Mouse (Mus musculus): ENCODE results near the gene Mapt. TPM values are rescaled to one million over a fixed set of nuclear protein-coding genes. Genes with fewer than 3 reads are reported as not detected.
A peak's percentile ranks its signal among the peaks of the same experiment; 100 is the strongest.

Mapt gene
- polyA plus RNA-seq (2015; fragmentation: Nextera tagmentation; extraction: Ambion mirVana), result 14.4 and 17.0 TPM in 2 replicates

GRCm38 (mm10) chr11:104231041-104231911 lies at the start of gene Mapt:
Gene Mapt (plus strand): TSS chr11:104231390.
- Histone ChIP-seq H3K4me1 (replicated peaks) (peaks cover 21% of the 10 kb centered on the region), H3K9ac (peak within 1 kb of the TSS; percentile 72), H3K9me3 (no peaks in the 10 kb centered on the region), H3K27me3 (replicated peaks) (peaks cover 48% of the 10 kb centered on the region), H3K27ac (peak within 1 kb of the TSS; percentile 34; the same call in 1 of the 2 replicates), H3K36me3 (no peaks in the 10 kb centered on the region), H3K4me3 (replicated peaks) (peak within 1 kb of the TSS; percentile 63), H3K4me2 (replicated peaks) (peak within 1 kb of the TSS; percentile 99)
- ATAC-seq, result peak; percentile 97
- under 1% methylated on average over 74 of the region's 94 CpGs for WGBS

- no peak for ATAC-seq
- 79% methylated on average over 3 of the region's 3 CpGs for WGBS
- no peak overlapping the region for H3K27ac ChIP-seq
- H3K4me3 ChIP-seq (replicated peaks), result no peak overlapping the region
- H3K36me3 ChIP-seq, result no peaks in the 10 kb centered on the region
- no peaks in the 10 kb centered on the region for H3K27me3 ChIP-seq (replicated peaks)
- H3K4me2 ChIP-seq (replicated peaks), result no peak overlapping the region
- H3K9ac ChIP-seq, result no peak overlapping the region
- H3K4me1 ChIP-seq (replicated peaks), result no peaks in the 10 kb centered on the region
- H3K9me3 ChIP-seq, result no peaks in the 10 kb centered on the region
These were observed 49.0 kb upstream of the Mapt start for GRCm38 (mm10) chr11:104182141-104182540.

GRCm38 (mm10) chr11:104186135-104186836 lies 44.9 kb upstream of the Mapt start, which contains the start of gene Sppl2c:
Gene Sppl2c (plus strand): TSS chr11:104186327.
- no peak within 1 kb of the TSS for H3K27ac ChIP-seq
- H3K9ac ChIP-seq, result no peak within 1 kb of the TSS
- no peak for ATAC-seq
- WGBS, result 82% methylated on average over 13 of the region's 13 CpGs
- no peaks in the 10 kb centered on the region for H3K4me1 ChIP-seq (replicated peaks)
- H3K4me2 ChIP-seq (replicated peaks), result no peak within 1 kb of the TSS
- no peak within 1 kb of the TSS for H3K4me3 ChIP-seq (replicated peaks)
- no peaks in the 10 kb centered on the region for H3K27me3 ChIP-seq (replicated peaks)
- no peaks in the 10 kb centered on the region for H3K9me3 ChIP-seq
- no peaks in the 10 kb centered on the region for H3K36me3 ChIP-seq

GRCm38 (mm10) chr11:104186837-104187150 lies 44.4 kb upstream of the Mapt start:
- 92% methylated on average over 9 of the region's 9 CpGs for WGBS
- Histone ChIP-seq H3K27me3 (replicated peaks) (no peaks in the 10 kb centered on the region), H3K4me1 (replicated peaks) (no peaks in the 10 kb centered on the region), H3K4me3 (replicated peaks) (no peak overlapping the region), H3K4me2 (replicated peaks) (no peak overlapping the region), H3K9ac (no peak overlapping the region), H3K9me3 (no peaks in the 10 kb centered on the region), H3K36me3 (no peaks in the 10 kb centered on the region), H3K27ac (no peak overlapping the region)
- no peak for ATAC-seq

- Histone ChIP-seq H3K27me3 (replicated peaks) (no peaks in the 10 kb centered on the region), H3K4me1 (replicated peaks) (no peaks in the 10 kb centered on the region), H3K27ac (no peak overlapping the region), H3K4me2 (replicated peaks) (no peak overlapping the region), H3K4me3 (replicated peaks) (no peak overlapping the region), H3K9me3 (no peaks in the 10 kb centered on the region), H3K36me3 (no peaks in the 10 kb centered on the region), H3K9ac (no peak overlapping the region)
- ATAC-seq, result no peak
- WGBS, result 92% methylated on average over 10 of the region's 10 CpGs
These were observed 43.4 kb upstream of the Mapt start for GRCm38 (mm10) chr11:104187766-104188165.

GRCm38 (mm10) chr11:104190008-104190407 lies 41.2 kb upstream of the Mapt start:
- Histone ChIP-seq H3K36me3 (no peaks in the 10 kb centered on the region), H3K4me1 (replicated peaks) (no peaks in the 10 kb centered on the region), H3K4me3 (replicated peaks) (no peak overlapping the region), H3K27ac (no peak overlapping the region), H3K27me3 (replicated peaks) (no peaks in the 10 kb centered on the region), H3K9ac (no peak overlapping the region), H3K9me3 (no peaks in the 10 kb centered on the region), H3K4me2 (replicated peaks) (no peak overlapping the region)
- no peak for ATAC-seq
- 90% methylated on average over 2 of the region's 2 CpGs for WGBS

GRCm38 (mm10) chr11:104195382-104195781 lies 35.8 kb upstream of the Mapt start:
- Histone ChIP-seq H3K9ac (no peak overlapping the region), H3K4me1 (replicated peaks) (no peaks in the 10 kb centered on the region), H3K4me2 (replicated peaks) (no peak overlapping the region), H3K27me3 (replicated peaks) (0 out of 2 replicates have a peak, but pooled peaks cover 7% of the 10 kb centered on the region), H3K4me3 (replicated peaks) (no peak overlapping the region), H3K9me3 (no peaks in the 10 kb centered on the region), H3K36me3 (no peaks in the 10 kb centered on the region), H3K27ac (no peak overlapping the region)
- no peak for ATAC-seq
- 73% methylated on average over 11 of the region's 11 CpGs for WGBS

GRCm38 (mm10) chr11:104195791-104196190 lies 35.4 kb upstream of the Mapt start:
- no peak overlapping the region for H3K27ac ChIP-seq
- peak; percentile 63; the same call in 1 of the 2 replicates for ATAC-seq
- H3K4me3 ChIP-seq (replicated peaks), result no peak overlapping the region
- no peak overlapping the region for H3K4me2 ChIP-seq (replicated peaks)
- 0 out of 2 replicates have a peak, but pooled peaks cover 7% of the 10 kb centered on the region for H3K27me3 ChIP-seq (replicated peaks)
- H3K4me1 ChIP-seq (replicated peaks), result no peaks in the 10 kb centered on the region
- H3K36me3 ChIP-seq, result no peaks in the 10 kb centered on the region
- WGBS, result 10% methylated on average over 9 of the region's 9 CpGs
- no peaks in the 10 kb centered on the region for H3K9me3 ChIP-seq
- no peak overlapping the region for H3K9ac ChIP-seq

GRCm38 (mm10) chr11:104197861-104198260 lies 33.3 kb upstream of the Mapt start:
- no peak overlapping the region for H3K4me2 ChIP-seq (replicated peaks)
- no peaks in the 10 kb centered on the region for H3K9me3 ChIP-seq
- no peak overlapping the region for H3K9ac ChIP-seq
- WGBS, result 3% methylated on average over 10 of the region's 10 CpGs
- H3K27ac ChIP-seq, result no peak overlapping the region
- no peaks in the 10 kb centered on the region for H3K4me1 ChIP-seq (replicated peaks)
- H3K27me3 ChIP-seq (replicated peaks), result 0 out of 2 replicates have a peak, but pooled peaks cover 7% of the 10 kb centered on the region
- no peaks in the 10 kb centered on the region for H3K36me3 ChIP-seq
- no peak overlapping the region for H3K4me3 ChIP-seq (replicated peaks)
- no peak for ATAC-seq

GRCm38 (mm10) chr11:104203271-104203670 lies 27.9 kb upstream of the Mapt start:
- WGBS, result 83% methylated on average over 3 of the region's 3 CpGs
- Histone ChIP-seq H3K27ac (no peak overlapping the region), H3K4me2 (replicated peaks) (no peak overlapping the region), H3K9me3 (no peaks in the 10 kb centered on the region), H3K4me1 (replicated peaks) (no peaks in the 10 kb centered on the region), H3K36me3 (no peaks in the 10 kb centered on the region), H3K4me3 (replicated peaks) (no peak overlapping the region), H3K27me3 (replicated peaks) (0 out of 2 replicates have a peak, but pooled peaks cover 2% of the 10 kb centered on the region), H3K9ac (no peak overlapping the region)
- no peak for ATAC-seq

- no peak overlapping the region for H3K27ac ChIP-seq
- H3K9ac ChIP-seq, result no peak overlapping the region
- no peak overlapping the region for H3K4me2 ChIP-seq (replicated peaks)
- no peak overlapping the region for H3K4me3 ChIP-seq (replicated peaks)
- H3K36me3 ChIP-seq, result no peaks in the 10 kb centered on the region
- WGBS, result 78% methylated on average over 4 of the region's 4 CpGs
- H3K27me3 ChIP-seq (replicated peaks), result no peaks in the 10 kb centered on the region
- no peak for ATAC-seq
- H3K4me1 ChIP-seq (replicated peaks), result no peaks in the 10 kb centered on the region
- no peaks in the 10 kb centered on the region for H3K9me3 ChIP-seq
These were observed 24.6 kb upstream of the Mapt start for GRCm38 (mm10) chr11:104206573-104206972.

GRCm38 (mm10) chr11:104209041-104209440 lies 22.1 kb upstream of the Mapt start:
- no peak overlapping the region for H3K27ac ChIP-seq
- no peak for ATAC-seq
- no peak overlapping the region for H3K9ac ChIP-seq
- H3K4me2 ChIP-seq (replicated peaks), result no peak overlapping the region
- H3K4me1 ChIP-seq (replicated peaks), result no peaks in the 10 kb centered on the region
- no peak overlapping the region for H3K4me3 ChIP-seq (replicated peaks)
- H3K27me3 ChIP-seq (replicated peaks), result no peaks in the 10 kb centered on the region
- no peaks in the 10 kb centered on the region for H3K9me3 ChIP-seq
- no peaks in the 10 kb centered on the region for H3K36me3 ChIP-seq
- 67% methylated on average over 3 of the region's 3 CpGs for WGBS

Measured in intestine, embryonic 15.5 days (tissue).